Mouse (Mus musculus) forebrain, embryonic 12.5 days (tissue): ENCODE measurements around the gene Nol7. TPM values are rescaled to one million over a fixed set of nuclear protein-coding genes. Genes with fewer than 3 reads are reported as not detected.

Experiments used
- ATAC-seq: fragments of 200-750 bp; cut with Nextera tagmentation; 2 replicates; pipeline ENCODE4 v1.8.0; 2017; ENCODE audit warnings: moderate TSS enrichment; ENCODE audit not compliant: low FRiP score
- H3K27ac ChIP-seq: fragments of 300-500 bp; sonication (generic); 2 replicates; pipeline ENCODE4 v1.5.1; 2016; ENCODE audit warnings: mild to moderate bottlenecking
- H3K27me3 ChIP-seq: fragments of 300-500 bp; sonication (generic); 2 replicates; pipeline ENCODE4 v1.6.1; 2016; ENCODE audit warnings: mild to moderate bottlenecking
- H3K36me3 ChIP-seq: fragments of 300-500 bp; sonication (generic); replicated peaks from 2 replicates; pipeline ENCODE4 v1.6.1; 2016; ENCODE audit warnings: mild to moderate bottlenecking
- H3K4me1 ChIP-seq: fragments of 300-500 bp; sonication (generic); 2 replicates; pipeline ENCODE4 v1.6.1; 2016
- H3K4me2 ChIP-seq: fragments of 300-500 bp; sonication (generic); 2 replicates; pipeline ENCODE4 v1.6.1; 2016; ENCODE audit warnings: mild to moderate bottlenecking, moderate library complexity
- H3K4me3 ChIP-seq: fragments of 300-500 bp; sonication (generic); replicated peaks from 2 replicates; pipeline ENCODE4 v1.5.1; 2016; ENCODE audit warnings: mild to moderate bottlenecking
- H3K9ac ChIP-seq: fragments of 300-500 bp; sonication (generic); 2 replicates; pipeline ENCODE4 v1.6.1; 2016; ENCODE audit warnings: mild to moderate bottlenecking
- H3K9me3 ChIP-seq: fragments of 300-500 bp; sonication (generic); 2 replicates; pipeline ENCODE4 v1.6.1; 2016
- WGBS: fragments of 180-500 bp; shearing (Covaris S2); methylation state at CpG from one replicate; pipeline ENCODE4 v1.1.7; 2016; 5-methylcytosine and 5-hydroxymethylcytosine counted together
- polyA plus RNA-seq: library from polyadenylated mRNA; unstranded; fragments of >200 nt; fragmentation: Nextera tagmentation; extraction: Ambion mirVana; gene quantifications from 2 replicates; pipeline ENCODE4 v1.2.1, GENCODE M21; 2016

The Nol7 gene
- polyA plus RNA-seq, 1 experiment from 2014 or later = 243 TPM

DNA sequence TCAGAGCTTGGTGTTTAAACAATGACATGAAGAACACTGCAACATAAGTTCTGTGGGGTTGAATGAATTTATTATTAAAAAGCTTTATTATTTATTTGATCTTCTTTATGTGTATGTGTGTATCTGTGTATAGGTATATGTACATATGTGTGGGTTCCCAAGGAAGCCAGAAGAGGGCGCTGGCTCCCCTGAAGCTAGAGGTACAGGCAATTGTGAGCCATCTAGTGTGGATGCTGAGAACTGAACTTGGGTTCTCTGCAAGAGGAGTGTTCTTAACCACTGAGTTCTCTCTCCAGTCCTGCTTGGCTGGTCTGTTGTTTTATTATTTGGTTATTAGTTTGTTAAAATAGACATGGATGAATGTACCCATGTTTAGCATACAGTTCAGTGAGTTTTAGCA lies 25.3 kb upstream of the Nol7 start:
- no peaks in the 10 kb centered on the region for H3K27me3 ChIP-seq
- WGBS = 90% methylated on average over 1 of the region's 1 CpGs
- peaks cover 48% of the 10 kb centered on the region for H3K36me3 ChIP-seq
- no peak overlapping the region for H3K9ac ChIP-seq
- no peak for ATAC-seq
- no peak overlapping the region for H3K4me3 ChIP-seq
- no peaks in the 10 kb centered on the region for H3K4me1 ChIP-seq
- peaks cover 3% of the 10 kb centered on the region; the same call in 1 of the 2 replicates for H3K9me3 ChIP-seq
- no peak overlapping the region for H3K27ac ChIP-seq
- H3K4me2 ChIP-seq = no peak overlapping the region

DNA sequence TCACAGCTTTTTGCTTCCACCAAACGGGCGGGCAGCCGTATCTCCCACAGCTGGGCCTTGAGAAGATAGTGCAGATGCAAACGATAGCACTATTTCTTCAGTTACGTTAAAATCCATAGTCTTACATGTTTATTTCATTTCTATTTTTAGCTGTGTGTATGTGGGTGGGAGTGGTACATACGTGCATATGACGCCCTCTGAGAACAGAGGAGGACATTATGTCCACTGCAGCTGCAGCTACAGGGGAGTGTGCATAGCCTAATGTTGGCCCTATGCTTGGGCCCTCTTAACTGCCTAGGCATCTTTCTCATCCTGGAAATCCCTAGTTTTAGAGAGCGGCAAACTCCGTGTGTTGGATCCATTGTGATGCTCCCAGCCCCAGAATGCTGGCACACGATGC lies 24.0 kb upstream of the Nol7 start:
- Histone ChIP-seq H3K27me3 (no peaks in the 10 kb centered on the region), H3K4me1 (no peaks in the 10 kb centered on the region), H3K9ac (no peak overlapping the region), H3K36me3 (peaks cover 54% of the 10 kb centered on the region), H3K4me2 (no peak overlapping the region), H3K9me3 (peaks cover 3% of the 10 kb centered on the region; the same call in 1 of the 2 replicates), H3K4me3 (no peak overlapping the region), H3K27ac (no peak overlapping the region)
- no peak for ATAC-seq
- 86% methylated on average over 10 of the region's 10 CpGs for WGBS

DNA sequence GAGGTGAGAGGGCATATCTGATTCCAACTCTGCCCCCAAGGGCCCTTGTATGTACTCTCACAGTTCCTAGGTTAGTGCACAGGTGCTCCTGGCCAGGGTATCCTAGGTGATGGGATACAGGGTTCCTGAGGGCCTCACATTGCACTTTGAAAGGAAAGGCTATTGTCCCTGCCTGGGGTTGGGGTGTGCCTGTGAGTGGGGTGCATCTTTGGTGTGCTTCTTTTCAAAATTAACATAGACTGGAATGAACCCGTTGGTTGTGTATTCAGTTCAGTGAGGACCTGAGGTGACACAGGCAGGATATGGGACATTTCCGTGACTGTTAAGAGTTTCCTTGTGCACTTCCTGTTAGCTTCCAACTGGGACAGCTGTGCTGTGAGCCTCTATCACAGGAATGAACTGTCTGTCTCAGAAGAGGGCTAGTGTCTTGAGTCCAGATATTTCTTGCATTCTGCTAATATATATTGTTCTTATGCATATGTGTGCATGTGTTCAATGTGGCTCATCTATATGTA lies 23.2 kb upstream of the Nol7 start:
- Histone ChIP-seq H3K4me2 (no peak overlapping the region), H3K27me3 (no peaks in the 10 kb centered on the region), H3K4me1 (no peaks in the 10 kb centered on the region), H3K9me3 (peaks cover 3% of the 10 kb centered on the region; the same call in 1 of the 2 replicates), H3K4me3 (no peak overlapping the region), H3K27ac (no peak overlapping the region), H3K9ac (no peak overlapping the region), H3K36me3 (peaks cover 54% of the 10 kb centered on the region)
- ATAC-seq = no peak
- WGBS = 73% methylated on average over 2 of the region's 2 CpGs

DNA sequence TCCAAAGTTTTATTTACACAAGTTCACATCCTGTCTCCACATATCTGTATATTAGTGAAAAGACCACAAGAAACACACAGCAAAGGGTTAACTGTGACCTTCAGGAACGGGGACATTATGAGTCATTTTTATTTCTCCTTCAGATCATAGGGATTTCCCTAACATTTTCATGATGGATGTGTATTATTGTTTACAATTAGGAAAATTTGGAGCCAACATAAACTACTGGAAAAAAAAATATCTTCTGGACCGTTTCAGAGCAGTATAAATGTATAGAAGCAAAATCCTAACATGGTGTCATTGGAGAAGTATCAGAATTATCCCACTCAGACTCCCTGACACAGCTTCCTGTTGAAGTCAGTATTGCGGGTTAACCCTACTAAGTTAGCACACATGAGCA lies 18.2 kb upstream of the Nol7 start:
- 92% methylated on average over 3 of the region's 3 CpGs for WGBS
- ATAC-seq = no peak
- H3K4me3 ChIP-seq = no peak overlapping the region
- H3K4me1 ChIP-seq = no peaks in the 10 kb centered on the region
- peaks cover 21% of the 10 kb centered on the region for H3K36me3 ChIP-seq
- no peak overlapping the region for H3K4me2 ChIP-seq
- H3K27ac ChIP-seq = no peak overlapping the region
- no peaks in the 10 kb centered on the region for H3K9me3 ChIP-seq
- H3K27me3 ChIP-seq = no peaks in the 10 kb centered on the region
- H3K9ac ChIP-seq = no peak overlapping the region

DNA sequence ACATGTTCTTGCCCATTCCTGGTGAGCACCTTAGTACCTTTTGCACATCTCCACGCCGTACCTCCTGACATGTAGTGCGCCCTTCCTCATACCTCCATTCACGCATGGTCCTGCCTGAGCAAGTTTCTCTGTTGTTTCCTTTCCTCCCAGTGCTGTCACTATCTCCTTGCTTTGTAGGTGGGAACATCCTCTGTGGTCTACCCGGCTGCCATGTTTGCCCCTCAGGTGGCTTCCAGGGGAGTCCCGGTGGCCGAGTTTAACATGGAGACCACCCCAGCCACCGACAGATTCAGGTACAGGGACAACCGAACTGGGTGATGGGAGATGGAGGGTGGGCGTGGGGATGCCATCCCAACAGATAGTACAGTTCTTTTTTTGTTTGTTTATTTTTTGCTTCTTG lies 12.9 kb upstream of the Nol7 start:
- no peak for ATAC-seq
- no peaks in the 10 kb centered on the region for H3K4me1 ChIP-seq
- no peak overlapping the region for H3K4me2 ChIP-seq
- H3K9ac ChIP-seq = no peak overlapping the region
- H3K4me3 ChIP-seq = no peak overlapping the region
- 96% methylated on average over 10 of the region's 10 CpGs for WGBS
- H3K27me3 ChIP-seq = no peaks in the 10 kb centered on the region
- peaks cover 12% of the 10 kb centered on the region; the same call in 1 of the 2 replicates for H3K36me3 ChIP-seq
- H3K27ac ChIP-seq = no peak overlapping the region
- H3K9me3 ChIP-seq = no peaks in the 10 kb centered on the region

DNA sequence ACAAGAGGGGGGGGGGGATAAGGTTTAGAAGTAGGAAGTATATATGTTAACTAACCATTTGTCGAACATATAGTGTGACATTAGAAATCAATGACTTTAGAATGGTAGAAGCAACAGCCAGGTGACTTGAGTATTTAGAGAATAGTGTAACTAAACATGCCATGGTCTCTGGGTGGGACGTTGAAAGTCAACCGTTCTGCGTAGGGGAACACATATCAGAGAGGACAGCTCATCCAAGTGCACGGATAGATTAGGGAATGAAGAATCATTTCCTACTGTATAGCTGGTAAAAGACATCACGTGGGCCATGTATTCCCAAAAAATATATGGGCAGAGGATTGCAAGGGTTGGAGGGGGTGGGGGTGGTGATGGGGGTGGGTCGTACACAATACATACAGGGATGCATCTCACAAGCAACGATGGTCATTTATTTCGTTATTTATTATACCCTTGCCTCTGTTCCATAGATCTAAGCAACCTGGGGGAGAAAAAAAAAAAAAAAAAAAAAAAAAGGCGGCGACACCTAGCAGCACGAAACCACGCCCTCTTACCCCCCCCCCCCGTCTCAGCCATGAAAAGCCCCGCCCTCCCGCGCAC lies 392 bp upstream of the Nol7 start:
- Histone ChIP-seq H3K27ac (peak overlapping the region; percentile 97; the same call in 1 of the 2 replicates), H3K27me3 (no peaks in the 10 kb centered on the region), H3K9me3 (no peaks in the 10 kb centered on the region), H3K4me1 (peaks cover 11% of the 10 kb centered on the region), H3K36me3 (peaks cover 46% of the 10 kb centered on the region), H3K4me3 (peak overlapping the region; percentile 90), H3K4me2 (peak overlapping the region; percentile 78), H3K9ac (peak overlapping the region; percentile 86; the same call in 1 of the 2 replicates)
- 47% methylated on average over 15 of the region's 17 CpGs for WGBS
- ATAC-seq = no peak; the same call in 1 of the 2 replicates

DNA sequence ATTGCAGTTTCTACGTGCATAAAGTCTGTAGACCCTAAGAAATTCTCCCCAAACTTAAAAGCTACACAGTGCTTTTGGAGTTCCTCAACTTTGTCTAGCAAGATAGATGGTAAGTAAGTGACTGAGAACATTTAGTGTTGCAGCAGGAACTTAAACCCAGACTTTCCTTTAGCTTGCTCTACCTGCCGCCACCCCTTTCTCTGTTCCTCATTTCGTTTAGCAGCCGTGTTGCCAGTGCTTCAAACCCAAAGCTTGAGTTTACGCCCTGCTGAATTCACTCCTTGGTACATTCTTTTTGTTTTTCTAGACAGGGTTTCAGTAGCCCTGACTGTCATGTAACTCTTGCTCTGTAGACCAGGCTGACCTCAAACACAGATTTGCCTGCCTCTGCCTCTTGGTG lies 1.4 kb downstream of the Nol7 start:
- peak overlapping the region; percentile 90 for H3K4me3 ChIP-seq
- H3K9ac ChIP-seq = no peak overlapping the region
- H3K27ac ChIP-seq = no peak overlapping the region
- H3K4me2 ChIP-seq = peak overlapping the region; percentile 78
- 91% methylated on average over 5 of the region's 5 CpGs for WGBS
- H3K27me3 ChIP-seq = no peaks in the 10 kb centered on the region
- H3K36me3 ChIP-seq = peaks cover 51% of the 10 kb centered on the region
- H3K4me1 ChIP-seq = peaks cover 11% of the 10 kb centered on the region
- no peak for ATAC-seq
- no peaks in the 10 kb centered on the region for H3K9me3 ChIP-seq

DNA sequence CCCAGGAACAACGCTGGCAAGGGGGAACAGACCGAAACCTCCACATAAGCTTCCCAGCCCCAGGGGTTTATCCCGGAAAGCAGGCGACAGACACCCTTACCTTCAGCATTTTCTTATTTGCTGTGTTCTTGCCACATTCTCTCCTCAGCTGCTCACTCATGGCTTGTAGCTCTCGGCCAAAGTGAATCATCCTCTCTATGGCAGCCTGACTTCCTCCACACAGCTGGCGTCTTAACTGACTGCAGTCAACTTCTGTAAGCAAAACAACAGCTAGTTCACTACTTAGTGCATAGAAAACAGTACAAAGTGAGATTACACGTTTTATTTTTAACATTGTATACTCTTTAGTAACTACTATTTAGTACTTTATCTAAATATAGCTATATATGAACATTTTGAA lies 14.1 kb downstream of the Nol7 start:
- Histone ChIP-seq H3K4me2 (no peak overlapping the region), H3K9me3 (no peaks in the 10 kb centered on the region), H3K27ac (no peak overlapping the region), H3K36me3 (peaks cover 64% of the 10 kb centered on the region), H3K4me3 (no peak overlapping the region), H3K4me1 (no peaks in the 10 kb centered on the region), H3K9ac (no peak overlapping the region), H3K27me3 (no peaks in the 10 kb centered on the region)
- WGBS = 91% methylated on average over 7 of the region's 7 CpGs
- no peak for ATAC-seq

DNA sequence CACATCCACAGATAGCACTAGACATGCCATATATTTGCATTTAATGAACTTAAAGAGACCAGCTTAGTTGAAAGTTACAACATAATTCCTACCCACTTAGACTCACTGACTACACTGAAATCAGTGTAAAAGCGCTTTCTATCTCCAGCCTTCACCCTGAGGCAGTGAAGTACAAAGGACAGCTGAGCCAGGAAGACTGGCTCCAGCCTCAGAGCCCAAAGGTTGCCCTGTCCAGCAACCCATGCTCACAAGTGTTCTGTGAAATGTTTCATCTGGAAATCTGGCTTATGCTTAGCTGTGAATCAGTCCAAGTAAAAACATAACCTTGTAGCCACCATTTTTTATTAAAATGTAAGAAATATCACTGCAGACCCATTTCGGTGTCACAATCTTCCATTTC lies 15.4 kb downstream of the Nol7 start:
- H3K9me3 ChIP-seq = no peaks in the 10 kb centered on the region
- no peaks in the 10 kb centered on the region for H3K4me1 ChIP-seq
- H3K9ac ChIP-seq = no peak overlapping the region
- 92% methylated on average over 2 of the region's 2 CpGs for WGBS
- H3K4me3 ChIP-seq = no peak overlapping the region
- H3K27me3 ChIP-seq = no peaks in the 10 kb centered on the region
- no peak overlapping the region for H3K27ac ChIP-seq
- peaks cover 57% of the 10 kb centered on the region for H3K36me3 ChIP-seq
- no peak for ATAC-seq
- no peak overlapping the region for H3K4me2 ChIP-seq

DNA sequence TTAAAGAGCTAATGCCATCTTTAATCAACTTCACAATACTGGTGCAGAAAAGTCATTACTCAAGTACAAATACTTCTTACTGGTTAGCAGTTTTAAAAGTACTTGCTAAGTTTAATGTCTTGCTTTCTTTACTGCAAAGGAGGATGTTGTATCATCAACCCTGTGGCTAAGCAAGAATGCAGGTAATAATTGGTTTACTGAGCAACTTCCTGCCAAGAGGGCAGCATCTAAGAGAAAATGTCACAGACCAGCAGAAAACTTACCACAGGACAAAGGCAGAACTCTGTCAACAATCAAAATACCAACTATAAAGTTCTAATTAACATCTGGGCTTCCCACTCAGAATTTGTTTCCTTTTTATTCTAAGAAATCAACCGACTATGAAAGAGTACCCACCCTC lies 17.1 kb downstream of the Nol7 start:
- ATAC-seq = no peak
- Histone ChIP-seq H3K27me3 (no peaks in the 10 kb centered on the region), H3K9ac (no peak overlapping the region), H3K4me2 (no peak overlapping the region), H3K4me1 (no peaks in the 10 kb centered on the region), H3K9me3 (no peaks in the 10 kb centered on the region), H3K4me3 (no peak overlapping the region), H3K27ac (no peak overlapping the region), H3K36me3 (peaks cover 70% of the 10 kb centered on the region)
- 81% methylated on average over 1 of the region's 1 CpGs for WGBS

DNA sequence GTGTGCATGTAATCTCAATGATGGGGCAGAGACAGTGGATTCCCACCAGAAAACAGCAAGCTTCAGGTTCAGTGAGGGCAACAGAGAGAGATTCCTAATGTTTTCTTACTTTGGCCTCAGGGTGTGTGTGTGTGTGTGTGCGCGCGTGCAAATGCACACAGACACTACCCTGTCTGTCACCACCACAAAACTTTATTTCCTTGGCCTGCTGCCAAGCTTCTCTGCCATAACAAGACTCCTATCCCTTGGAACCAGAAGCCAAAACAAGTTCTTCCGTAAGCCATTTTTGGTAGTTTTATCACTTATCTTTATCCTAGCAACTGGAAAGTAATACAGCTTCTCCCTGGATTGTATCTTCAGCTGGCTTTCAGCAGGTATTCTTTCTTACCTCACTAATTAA lies 30.2 kb downstream of the Nol7 start:
- H3K27me3 ChIP-seq = no peaks in the 10 kb centered on the region
- 96% methylated on average over 4 of the region's 4 CpGs for WGBS
- H3K4me1 ChIP-seq = no peaks in the 10 kb centered on the region
- peaks cover 15% of the 10 kb centered on the region for H3K36me3 ChIP-seq
- no peak overlapping the region for H3K4me3 ChIP-seq
- no peak overlapping the region for H3K4me2 ChIP-seq
- H3K9me3 ChIP-seq = no peaks in the 10 kb centered on the region
- no peak for ATAC-seq
- no peak overlapping the region for H3K27ac ChIP-seq
- H3K9ac ChIP-seq = no peak overlapping the region

DNA sequence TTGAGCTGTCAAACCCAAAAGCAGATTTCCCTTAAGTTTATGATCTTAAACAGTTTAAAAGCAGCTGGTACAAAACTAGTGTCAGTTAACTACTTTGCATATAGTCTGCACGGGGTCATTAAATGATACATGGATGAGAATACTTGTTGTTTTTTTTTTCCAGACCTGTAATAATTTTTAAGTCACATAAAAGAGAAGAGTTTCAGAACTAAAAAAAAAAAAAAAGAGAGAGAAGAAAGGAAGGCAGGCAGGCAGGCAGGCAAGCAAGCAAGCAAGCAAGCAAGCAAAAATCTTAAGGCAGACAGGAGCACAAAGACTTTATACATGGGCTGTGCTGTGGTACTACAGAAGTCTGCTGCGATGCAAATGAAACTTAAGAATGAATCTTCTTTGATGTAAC lies 35.2 kb downstream of the Nol7 start:
- peaks cover 5% of the 10 kb centered on the region for H3K36me3 ChIP-seq
- H3K9ac ChIP-seq = no peak overlapping the region
- H3K27me3 ChIP-seq = no peaks in the 10 kb centered on the region
- H3K4me1 ChIP-seq = no peaks in the 10 kb centered on the region
- H3K27ac ChIP-seq = no peak overlapping the region
- H3K4me2 ChIP-seq = no peak overlapping the region
- no peaks in the 10 kb centered on the region for H3K9me3 ChIP-seq
- H3K4me3 ChIP-seq = no peak overlapping the region
- no peak for ATAC-seq
- WGBS = 94% methylated on average over 2 of the region's 2 CpGs

DNA sequence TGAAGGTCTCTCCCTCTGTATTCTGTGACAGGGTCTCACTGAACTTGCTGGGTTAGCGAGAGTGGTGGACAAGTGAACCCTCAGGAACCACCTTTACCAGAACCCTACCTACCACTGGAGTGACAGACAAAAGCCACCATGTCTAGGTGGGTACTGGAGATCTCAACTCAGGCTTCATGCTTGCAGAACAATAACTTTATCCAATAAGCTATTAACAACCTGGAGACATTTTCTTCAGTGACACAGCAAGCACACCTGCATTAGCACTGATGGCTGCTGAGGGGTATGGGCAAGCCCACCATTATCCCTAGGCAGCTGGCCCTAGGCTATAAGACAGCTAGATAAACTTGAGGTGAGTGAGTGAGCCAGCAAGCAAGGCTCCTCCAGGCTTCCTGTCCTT lies 42.2 kb downstream of the Nol7 start:
- Histone ChIP-seq H3K9me3 (no peaks in the 10 kb centered on the region), H3K4me2 (no peak overlapping the region), H3K4me1 (no peaks in the 10 kb centered on the region), H3K36me3 (no peaks in the 10 kb centered on the region), H3K27me3 (no peaks in the 10 kb centered on the region), H3K9ac (no peak overlapping the region), H3K4me3 (no peak overlapping the region), H3K27ac (no peak overlapping the region)
- 88% methylated on average over 1 of the region's 1 CpGs for WGBS
- ATAC-seq = no peak
